Mouse (Mus musculus) kidney, postnatal 36 days (tissue): ENCODE results near the gene Bcan.

ENCODE experiments used
- DNase-seq, 2 experiments: peaks; one replicate each; pipeline ENCODE4 v3.0.0; 2021 to 2022; ENCODE audit warnings: mixed read lengths in 2 of 2

The Bcan gene

DNA sequence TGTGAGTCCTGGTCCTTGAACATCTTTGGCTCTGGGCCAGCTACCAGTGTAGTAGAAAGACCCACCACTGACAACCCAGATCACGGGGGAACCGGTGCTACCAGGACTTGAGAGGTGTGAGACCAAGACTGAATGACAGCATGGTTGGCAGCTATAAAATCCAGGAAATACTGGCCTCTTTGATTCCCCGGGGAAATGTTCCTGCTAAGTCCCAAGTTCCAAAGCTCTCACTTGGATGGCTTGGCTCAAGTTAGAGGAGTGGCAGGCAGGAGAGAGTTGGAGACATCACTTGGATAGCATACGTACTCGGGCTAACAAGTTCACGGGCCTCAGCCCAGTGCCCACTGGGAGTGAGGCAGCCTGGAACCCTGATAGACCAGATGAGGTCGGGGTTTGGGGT lies 56.4 kb downstream of the Bcan start:
- DNase-seq, result no peak

DNA sequence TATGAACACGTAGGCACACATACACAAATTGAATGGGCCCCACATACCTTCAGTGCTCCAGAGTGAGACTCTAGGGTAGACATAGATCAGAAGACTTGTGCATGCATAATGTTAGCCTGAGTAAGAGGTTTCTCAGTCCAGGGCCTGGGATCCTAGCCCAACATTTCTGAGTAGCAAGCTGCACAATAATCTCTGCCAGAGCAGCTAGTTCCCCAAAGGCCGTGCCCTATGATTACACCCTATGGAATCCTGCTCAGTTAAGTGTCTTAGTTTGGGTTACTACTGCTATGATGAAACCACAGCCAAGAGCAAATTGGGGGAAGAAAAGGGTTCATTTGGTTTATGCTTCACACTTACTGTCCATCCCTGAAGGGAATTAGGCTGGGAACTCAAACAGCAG lies 57.6 kb downstream of the Bcan start:
- DNase-seq, result no peak

DNA sequence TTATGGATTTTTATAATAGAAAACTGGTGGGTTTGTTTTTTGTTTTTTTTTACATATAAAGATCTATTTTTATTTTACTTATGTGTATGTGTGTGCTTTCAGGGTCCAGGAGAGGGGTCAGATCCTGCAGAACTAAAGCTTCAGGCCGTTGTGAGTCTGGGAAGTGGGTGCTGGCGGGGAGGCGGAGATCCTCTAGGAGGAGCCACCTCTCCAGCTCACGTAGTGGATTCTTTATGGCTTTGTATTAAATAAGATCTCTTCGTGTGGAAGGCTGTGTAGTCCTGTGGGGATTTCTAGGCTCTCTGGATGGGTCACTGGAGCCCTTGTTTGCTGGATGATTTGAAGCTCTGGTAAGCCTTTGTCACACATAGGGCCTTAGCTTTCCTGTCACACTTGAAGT lies 59.4 kb downstream of the Bcan start:
- no peak for DNase-seq
